Mouse (Mus musculus): ENCODE data around the gene Pex10.

Gene Pex10

GRCm38 (mm10) chr4:155066834-155067522, at the start of gene Pex10:
TSS of gene Pex10 (plus strand) at chr4:155067016.
- peak; percentile 98 to 99 for DNase-seq

- peak; percentile 78 to 79 for DNase-seq
Measured at GRCm38 (mm10) chr4:155017253-155017878, 49.5 kb upstream of the Pex10 start.

GRCm38 (mm10) chr4:155018066-155018465, 48.8 kb upstream of the Pex10 start:
- no peak for DNase-seq

GRCm38 (mm10) chr4:155018601-155019335, 48.0 kb upstream of the Pex10 start:
- DNase-seq, result peak; percentile 83 to 85

GRCm38 (mm10) chr4:155019336-155019847, 47.4 kb upstream of the Pex10 start:
- DNase-seq, result peak; percentile 89 to 90

- DNase-seq, result peak; percentile 39 to 40
Measured at GRCm38 (mm10) chr4:155020141-155020540, 46.7 kb upstream of the Pex10 start.

GRCm38 (mm10) chr4:155020813-155021212, 46.0 kb upstream of the Pex10 start:
- peak in 1 of 2 experiments; percentile 55 for DNase-seq

- DNase-seq, result peak; percentile 45 to 52
Measured at GRCm38 (mm10) chr4:155022228-155022855, 44.5 kb upstream of the Pex10 start.

- DNase-seq, result peak; percentile 92 to 94
Measured at GRCm38 (mm10) chr4:155024170-155025010, 42.4 kb upstream of the Pex10 start.

GRCm38 (mm10) chr4:155033115-155033514, 33.7 kb upstream of the Pex10 start:
- DNase-seq, result peak in 1 of 2 experiments; percentile 45

- peak; percentile 58 to 59 for DNase-seq
Measured at GRCm38 (mm10) chr4:155034202-155034601, 32.6 kb upstream of the Pex10 start.

GRCm38 (mm10) chr4:155034787-155035186, 32.0 kb upstream of the Pex10 start:
- peak; percentile 71 to 73 for DNase-seq

GRCm38 (mm10) chr4:155040197-155040596, 26.6 kb upstream of the Pex10 start:
- no peak for DNase-seq

GRCm38 (mm10) chr4:155040696-155041095, 26.1 kb upstream of the Pex10 start:
- DNase-seq, result peak; percentile 56 to 63

GRCm38 (mm10) chr4:155042606-155043288, 24.1 kb upstream of the Pex10 start:
- DNase-seq, result peak; percentile 48 to 54

GRCm38 (mm10) chr4:155043289-155043625, 23.6 kb upstream of the Pex10 start:
- peak in 1 of 2 experiments; percentile 63 for DNase-seq

GRCm38 (mm10) chr4:155046636-155047035, 20.2 kb upstream of the Pex10 start:
- no peak for DNase-seq

GRCm38 (mm10) chr4:155050116-155050515, 16.7 kb upstream of the Pex10 start:
- no peak for DNase-seq

- DNase-seq, result peak; percentile 58 to 69
Measured at GRCm38 (mm10) chr4:155056724-155057123, 10.1 kb upstream of the Pex10 start, which contains the start of gene Plch2. TSS of gene Plch2 (minus strand) at chr4:155056784.

GRCm38 (mm10) chr4:155058325-155058724, 8.5 kb upstream of the Pex10 start:
- no peak for DNase-seq

GRCm38 (mm10) chr4:155063895-155064294, 2.9 kb upstream of the Pex10 start:
- DNase-seq, result no peak
